Mouse (Mus musculus) embryonic stem cell, embryonic (primary cell): Measurements from ENCODE around the gene Sh3bp4.

Experiments
- CTCF ChIA-PET, 4 experiments: fragments of 300-600 bp in 2 of 4; fragments of 350-600 bp in 2 of 4; sonication (Branson Sonifier 250); formaldehyde crosslinking; loops; one replicate each; lab custom pipeline; 2022; ENCODE audit warnings: inconsistent platforms in 2 of 4; lab: Charles Lee
- POLR2A ChIA-PET, 4 experiments: fragments of 300-600 bp in 2 of 4; fragments of 350-600 bp in 2 of 4; sonication (Branson Sonifier 250); formaldehyde crosslinking; loops; one replicate each; lab custom pipeline; 2022; ENCODE audit warnings: antibody characterized with exemption in 4 of 4, inconsistent platforms in 1 of 4; lab: Charles Lee

Sh3bp4 gene

GRCm38 (mm10) chr1:89195827-89196712, 125.9 kb downstream of the Sh3bp4 start:
- ChIA-PET CTCF (interaction anchor here (0.5 to 2.1 kb wide), 44 partner anchors 10 to 1830 kb away, joined by 3 to 21 read pairs (median 4); no protein-coding TSS in a partner anchor), POLR2A (interaction anchor here in 3 of 4 experiments (0.5 to 1.4 kb wide), 15 partner anchors 10 to 798 kb away, joined by 3 to 5 read pairs (median 3); partner anchors contain the start of gene Sh3bp4 (in 1 of the 3))
